Mouse (Mus musculus): ENCODE results near the gene Hjurp. TPM values are rescaled to one million over a fixed set of nuclear protein-coding genes. Genes with fewer than 3 reads are reported as not detected.

Hjurp gene
- 297 and 306 TPM in 2 replicates for total RNA-seq (2015; ENCODE audit: low replicate concordance)
- 349 and 388 TPM in 2 replicates for total RNA-seq (2017; ENCODE audit: low replicate concordance)

GRCm38 (mm10) chr1:88277098-88277817, at the start of gene Hjurp, which contains the start of gene Trpm8:
Gene Hjurp, minus strand, starts transcription at chr1:88277633.
Gene Trpm8, plus strand, starts transcription at chr1:88277661.
- ATAC-seq (replicated peaks; ENCODE audit: low FRiP score, poor library complexity, severe bottlenecking): peak; percentile 85

DNA sequence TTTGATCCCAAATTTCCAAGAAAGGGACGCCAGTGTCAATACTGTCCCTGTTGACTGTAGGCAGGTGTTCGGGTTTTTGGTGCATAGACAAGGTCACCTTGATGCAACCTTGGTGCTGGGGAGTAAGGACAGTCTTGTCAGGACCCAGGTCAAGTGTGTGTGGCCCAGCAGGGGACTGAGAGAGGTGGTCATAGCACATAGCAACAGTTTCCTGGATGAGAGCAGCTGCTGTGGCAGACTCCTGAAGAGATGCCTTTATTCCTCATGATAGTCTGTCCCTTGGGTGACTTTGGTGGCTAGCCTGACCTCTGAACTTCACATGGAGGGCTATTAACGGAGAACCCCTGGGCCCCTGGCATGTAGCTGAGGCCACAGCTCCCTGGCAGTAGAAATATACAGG, 45.7 kb upstream of the Hjurp start:
- ATAC-seq (replicated peaks; ENCODE audit: low FRiP score, poor library complexity, severe bottlenecking): 0 out of 2 replicates have a peak, but pooled peaks have one; percentile 26

GRCm38 (mm10) chr1:88322146-88322545, 44.7 kb upstream of the Hjurp start:
- ATAC-seq (replicated peaks; ENCODE audit: low FRiP score, poor library complexity, severe bottlenecking): no peak

GRCm38 (mm10) chr1:88320821-88321395, 43.5 kb upstream of the Hjurp start:
- ATAC-seq (replicated peaks; ENCODE audit: low FRiP score, poor library complexity, severe bottlenecking): no peak

DNA sequence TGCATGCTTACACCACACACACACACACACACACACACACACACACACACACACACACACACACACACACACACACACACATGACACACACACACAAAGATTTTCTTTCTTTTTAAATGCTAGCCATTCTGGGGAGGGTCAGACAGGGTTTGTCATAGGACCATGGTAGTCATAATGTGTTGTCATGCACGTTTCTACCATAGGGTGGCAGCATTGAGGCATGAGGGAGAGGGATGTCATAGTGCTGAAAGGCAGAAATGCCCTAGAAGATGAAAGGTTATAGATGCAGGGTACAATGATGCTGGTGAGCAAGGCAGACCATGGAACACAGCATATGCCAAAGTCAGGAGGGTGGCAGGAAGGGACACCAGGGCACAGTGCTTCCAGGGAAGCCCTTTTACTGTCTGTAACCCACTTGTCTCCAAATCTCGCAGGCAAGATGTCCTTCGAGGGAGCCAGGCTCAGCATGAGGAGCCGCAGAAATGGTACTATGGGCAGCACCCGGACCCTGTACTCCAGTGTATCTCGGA, 41.2 kb upstream of the Hjurp start:
- ATAC-seq (replicated peaks; ENCODE audit: low FRiP score, poor library complexity, severe bottlenecking): peak; percentile 64; the same call in 1 of the 2 replicates

- no peak for ATAC-seq (replicated peaks; ENCODE audit: low FRiP score, poor library complexity, severe bottlenecking)
Measured at GRCm38 (mm10) chr1:88317279-88317678, 39.8 kb upstream of the Hjurp start.

GRCm38 (mm10) chr1:88310349-88310748, 32.9 kb upstream of the Hjurp start:
- ATAC-seq (replicated peaks; ENCODE audit: low FRiP score, poor library complexity, severe bottlenecking): no peak

- ATAC-seq (replicated peaks; ENCODE audit: low FRiP score, poor library complexity, severe bottlenecking): no peak
Measured at GRCm38 (mm10) chr1:88309905-88310304, 32.5 kb upstream of the Hjurp start.

- no peak for ATAC-seq (replicated peaks; ENCODE audit: low FRiP score, poor library complexity, severe bottlenecking)
Measured at GRCm38 (mm10) chr1:88309020-88309419, 31.6 kb upstream of the Hjurp start.

DNA sequence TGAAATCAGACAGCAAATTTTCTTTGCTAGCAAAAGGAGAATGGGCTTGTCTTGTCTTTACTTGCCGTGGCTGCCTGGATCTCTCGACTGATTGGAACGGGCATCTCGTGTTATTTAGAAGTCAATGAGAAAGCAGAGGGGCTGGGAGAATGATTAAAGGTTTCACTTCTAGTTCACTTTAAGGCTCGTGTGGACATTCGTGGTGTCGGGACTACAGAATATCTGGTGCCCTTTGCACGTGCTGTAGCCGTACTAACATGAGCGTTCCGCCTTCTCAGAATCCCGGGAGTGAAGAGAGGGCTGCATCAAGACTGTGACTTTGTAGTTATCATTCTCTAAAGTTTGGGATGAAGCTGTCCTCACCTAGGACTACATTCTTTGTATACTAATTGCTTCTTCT, 29.7 kb upstream of the Hjurp start:
- ATAC-seq (replicated peaks; ENCODE audit: low FRiP score, poor library complexity, severe bottlenecking): no peak

GRCm38 (mm10) chr1:88306543-88306942, 29.1 kb upstream of the Hjurp start:
- ATAC-seq (replicated peaks; ENCODE audit: low FRiP score, poor library complexity, severe bottlenecking): no peak

DNA sequence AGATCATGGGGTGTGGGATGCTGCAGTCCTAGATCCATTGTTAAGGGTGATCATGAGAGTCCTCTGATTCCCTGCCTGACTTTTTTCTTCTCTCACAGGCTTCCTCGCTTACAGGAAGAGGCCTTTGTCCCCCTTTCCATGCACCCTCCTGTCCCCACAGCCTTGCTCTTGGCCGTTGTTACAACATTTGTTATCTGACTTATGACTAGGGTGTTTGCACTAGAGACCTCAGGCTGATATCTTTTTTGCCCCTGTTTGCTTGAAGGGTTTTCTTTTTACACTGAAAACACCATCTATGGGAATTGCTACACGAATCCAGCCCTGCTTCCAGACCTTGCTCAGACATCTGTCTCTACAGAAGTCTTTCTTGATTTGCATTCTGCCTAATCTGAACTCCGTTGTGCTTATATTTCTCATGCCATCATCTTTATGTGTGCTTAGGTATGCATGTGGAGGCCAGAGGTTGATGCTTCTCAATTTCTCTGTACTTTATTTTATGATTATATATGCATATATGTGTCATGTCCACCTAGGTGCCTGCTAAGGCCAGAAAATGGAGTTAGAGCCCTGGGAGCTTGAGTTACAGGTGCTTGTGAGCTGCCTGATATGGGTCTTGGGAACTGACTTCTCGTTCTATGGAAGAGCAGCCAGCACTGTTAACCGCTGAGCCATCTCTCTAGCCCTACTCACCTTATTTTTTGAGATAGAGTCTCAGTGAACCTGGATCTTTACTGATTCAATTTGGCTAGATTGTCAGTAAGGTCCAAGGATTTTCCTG, 27.8 kb upstream of the Hjurp start:
- no peak for ATAC-seq (replicated peaks; ENCODE audit: low FRiP score, poor library complexity, severe bottlenecking)

GRCm38 (mm10) chr1:88304261-88304985, 27.0 kb upstream of the Hjurp start:
- no peak for ATAC-seq (replicated peaks; ENCODE audit: low FRiP score, poor library complexity, severe bottlenecking)

GRCm38 (mm10) chr1:88303762-88304161, 26.3 kb upstream of the Hjurp start:
- ATAC-seq (replicated peaks; ENCODE audit: low FRiP score, poor library complexity, severe bottlenecking): no peak

DNA sequence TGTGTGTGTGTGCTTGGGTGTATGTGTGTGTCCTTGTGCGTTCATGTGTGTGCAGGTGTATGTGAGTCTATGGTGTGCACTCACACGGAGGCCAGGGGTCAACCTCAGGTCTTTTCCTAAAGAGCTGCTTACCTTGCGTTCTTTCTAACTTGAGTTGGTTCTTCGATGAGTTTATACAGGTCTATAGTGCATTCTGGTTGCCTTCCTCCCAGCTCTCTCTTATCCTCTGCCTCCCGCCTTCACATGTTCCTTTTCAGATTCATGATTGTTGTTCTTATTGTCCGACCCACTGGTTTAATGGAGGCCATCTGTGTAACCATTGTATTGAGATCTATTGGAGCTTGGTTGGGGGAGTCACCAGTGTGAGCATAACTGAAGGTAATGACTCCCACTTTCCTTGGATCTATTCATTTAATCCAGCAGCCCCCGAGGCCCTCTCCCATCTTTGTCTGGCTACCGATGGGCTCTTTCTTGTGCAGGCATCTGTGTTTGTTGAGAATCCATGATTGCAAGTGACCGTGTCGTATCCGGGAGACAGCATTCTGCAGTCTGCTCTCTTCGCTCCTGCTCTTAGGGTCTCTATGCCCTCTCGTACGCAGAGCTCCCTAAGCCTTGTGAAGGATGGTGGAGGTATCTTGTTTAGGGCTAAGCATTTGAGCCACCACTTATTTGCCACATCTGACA, 24.8 kb upstream of the Hjurp start:
- no peak for ATAC-seq (replicated peaks; ENCODE audit: low FRiP score, poor library complexity, severe bottlenecking)

GRCm38 (mm10) chr1:88301121-88302014, 23.9 kb upstream of the Hjurp start:
- peak; percentile 37; the same call in 1 of the 2 replicates for ATAC-seq (replicated peaks; ENCODE audit: low FRiP score, poor library complexity, severe bottlenecking)

DNA sequence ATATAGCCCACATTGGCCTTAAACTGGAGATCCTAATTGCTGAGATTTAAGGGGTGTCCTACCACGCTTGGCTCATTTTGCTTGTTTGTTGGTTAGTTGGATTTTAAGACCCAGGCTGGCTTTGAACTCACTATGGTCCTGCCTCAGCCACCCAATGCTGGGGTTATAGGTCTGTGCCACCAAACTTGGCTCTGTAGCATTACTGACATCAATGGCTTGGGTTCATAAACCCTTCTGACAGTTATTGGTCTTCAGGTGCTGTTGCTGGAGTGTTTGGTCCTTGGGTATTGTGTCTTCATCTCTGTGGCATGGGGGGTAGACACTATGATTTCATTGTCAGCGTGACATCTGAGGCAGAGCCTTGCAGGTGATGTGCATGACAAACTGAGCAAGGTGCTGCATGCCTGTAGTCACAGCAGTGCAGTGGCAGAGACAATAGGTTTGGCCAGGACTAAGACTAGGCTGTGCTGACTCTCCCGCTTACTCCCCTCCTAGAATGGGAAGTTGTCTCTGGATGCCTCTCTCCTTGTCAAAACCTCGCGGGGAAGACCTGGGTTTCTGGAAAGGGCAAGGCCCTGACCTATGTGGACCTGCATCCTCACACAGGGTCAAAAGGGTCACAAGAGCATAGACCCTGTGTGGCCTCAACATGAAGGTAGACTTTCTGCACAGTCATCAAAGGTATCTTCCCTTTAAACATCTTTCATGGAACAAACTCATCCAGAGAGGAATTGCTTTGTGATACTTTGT, 23.0 kb upstream of the Hjurp start:
- no peak for ATAC-seq (replicated peaks; ENCODE audit: low FRiP score, poor library complexity, severe bottlenecking)
